Mouse (Mus musculus): ENCODE results near the gene Marveld1.

The Marveld1 gene

GRCm38 (mm10) chr19:42147170-42147768 lies at the start of gene Marveld1:
Gene Marveld1 (plus strand): TSS chr19:42147400.
- peak; percentile 79 for DNase-seq (ENCODE audit: low read depth)

- no peak for DNase-seq (ENCODE audit: low read depth)
Observed at GRCm38 (mm10) chr19:42099406-42099805, 47.8 kb upstream of the Marveld1 start.

DNA sequence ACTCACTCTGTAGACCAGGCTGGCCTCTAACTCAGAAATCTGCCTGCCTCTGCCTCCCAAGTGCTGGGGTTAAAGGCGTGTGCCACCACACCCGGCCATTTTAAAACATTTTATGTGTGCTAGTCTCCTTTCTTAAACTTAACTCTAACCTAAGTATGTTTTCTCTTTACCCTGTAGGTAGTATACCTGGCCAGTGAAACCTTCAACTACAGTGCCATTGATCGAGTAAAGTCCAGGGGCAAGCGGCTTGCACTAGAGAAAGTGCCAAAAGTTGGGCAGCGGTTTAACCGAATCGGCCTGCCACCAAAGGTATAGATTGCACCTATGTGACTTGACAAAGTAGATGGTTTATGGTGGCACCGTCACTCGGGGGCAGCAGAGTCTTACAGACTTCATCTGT lies 42.5 kb upstream of the Marveld1 start:
- no peak for DNase-seq (ENCODE audit: low read depth)

GRCm38 (mm10) chr19:42115783-42116335 lies 31.3 kb upstream of the Marveld1 start:
- no peak for DNase-seq (ENCODE audit: low read depth)

- DNase-seq (ENCODE audit: low read depth) = no peak
Observed at GRCm38 (mm10) chr19:42118142-42118541, 29.1 kb upstream of the Marveld1 start.

GRCm38 (mm10) chr19:42118596-42118995 lies 28.6 kb upstream of the Marveld1 start:
- no peak for DNase-seq (ENCODE audit: low read depth)

GRCm38 (mm10) chr19:42120451-42120850 lies 26.7 kb upstream of the Marveld1 start:
- no peak for DNase-seq (ENCODE audit: low read depth)

DNA sequence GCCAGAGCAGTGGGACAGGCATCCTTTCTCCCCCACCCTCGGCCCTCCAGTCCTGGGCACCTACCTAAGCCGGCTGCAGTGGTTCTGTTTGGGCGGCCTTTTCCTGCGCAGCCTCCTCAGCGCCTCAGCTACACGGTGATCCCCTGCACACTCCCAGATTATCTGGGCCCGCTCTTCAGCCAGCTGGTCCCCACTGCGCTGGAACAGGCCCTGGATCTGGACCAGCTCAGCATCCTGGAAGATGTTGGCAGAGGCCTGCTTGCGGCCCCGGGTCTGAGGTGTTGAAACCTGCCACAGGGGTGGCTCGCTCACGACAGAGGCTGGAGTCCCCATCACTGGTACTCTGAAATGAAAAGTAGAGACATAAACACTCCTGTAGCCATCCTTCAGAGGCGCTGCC lies 22.5 kb upstream of the Marveld1 start:
- no peak for DNase-seq (ENCODE audit: low read depth)

- DNase-seq (ENCODE audit: low read depth) = no peak
Observed at GRCm38 (mm10) chr19:42125501-42126218, 21.5 kb upstream of the Marveld1 start.

DNA sequence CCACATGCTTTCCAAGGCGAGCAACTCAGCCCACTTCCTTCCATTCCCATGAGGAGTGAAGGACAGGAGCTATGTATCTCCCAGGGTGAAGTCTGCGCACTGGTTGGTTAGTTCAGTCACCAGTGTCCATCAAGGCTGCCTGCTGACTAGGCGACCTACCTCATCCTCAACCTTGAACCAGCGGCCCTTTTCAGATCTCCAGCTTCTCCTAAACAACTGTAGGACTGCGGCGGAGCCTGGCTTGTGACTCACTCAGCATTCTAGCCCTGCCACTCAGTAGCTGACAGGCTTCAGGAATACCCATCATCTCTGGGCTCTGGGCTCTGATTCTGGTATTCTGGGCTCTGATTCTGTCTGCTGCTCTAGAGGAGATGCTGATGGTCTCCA lies 21.0 kb upstream of the Marveld1 start:
- DNase-seq (ENCODE audit: low read depth) = no peak

GRCm38 (mm10) chr19:42127024-42127423 lies 20.2 kb upstream of the Marveld1 start:
- DNase-seq (ENCODE audit: low read depth) = no peak

DNA sequence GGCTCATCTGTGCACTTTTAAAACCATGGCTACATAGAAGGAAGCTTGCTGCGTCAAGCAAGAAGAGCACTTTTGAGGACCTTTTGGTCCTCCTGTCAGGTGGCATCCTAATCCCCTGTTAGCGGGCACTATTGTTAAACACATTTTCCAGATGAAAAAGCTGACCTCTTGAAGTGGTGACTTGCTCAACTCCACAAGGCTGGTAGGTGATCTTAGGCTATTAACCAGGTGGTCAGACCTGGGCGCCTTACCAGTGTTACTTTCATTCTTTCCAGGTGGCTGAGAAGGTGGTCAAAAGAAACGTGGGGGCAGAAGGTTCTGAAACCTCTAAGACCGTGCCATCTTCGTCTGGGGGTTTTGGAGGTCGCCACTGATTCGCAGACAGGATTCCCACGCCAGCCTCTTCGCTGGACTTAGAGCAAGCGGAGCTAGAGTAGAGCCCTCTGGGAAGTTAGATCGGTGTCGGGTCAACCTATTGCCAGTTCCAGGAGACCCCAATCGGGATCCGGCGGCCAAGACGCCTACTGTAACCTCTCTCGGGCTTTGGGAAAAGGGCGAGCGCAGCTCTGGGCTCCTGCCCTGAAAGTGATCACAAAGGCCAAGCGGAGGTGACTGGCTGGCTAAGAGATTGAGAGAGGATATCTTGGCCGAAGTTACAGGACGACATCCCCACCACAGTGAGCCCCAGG lies 19.0 kb upstream of the Marveld1 start:
- no peak for DNase-seq (ENCODE audit: low read depth)

DNA sequence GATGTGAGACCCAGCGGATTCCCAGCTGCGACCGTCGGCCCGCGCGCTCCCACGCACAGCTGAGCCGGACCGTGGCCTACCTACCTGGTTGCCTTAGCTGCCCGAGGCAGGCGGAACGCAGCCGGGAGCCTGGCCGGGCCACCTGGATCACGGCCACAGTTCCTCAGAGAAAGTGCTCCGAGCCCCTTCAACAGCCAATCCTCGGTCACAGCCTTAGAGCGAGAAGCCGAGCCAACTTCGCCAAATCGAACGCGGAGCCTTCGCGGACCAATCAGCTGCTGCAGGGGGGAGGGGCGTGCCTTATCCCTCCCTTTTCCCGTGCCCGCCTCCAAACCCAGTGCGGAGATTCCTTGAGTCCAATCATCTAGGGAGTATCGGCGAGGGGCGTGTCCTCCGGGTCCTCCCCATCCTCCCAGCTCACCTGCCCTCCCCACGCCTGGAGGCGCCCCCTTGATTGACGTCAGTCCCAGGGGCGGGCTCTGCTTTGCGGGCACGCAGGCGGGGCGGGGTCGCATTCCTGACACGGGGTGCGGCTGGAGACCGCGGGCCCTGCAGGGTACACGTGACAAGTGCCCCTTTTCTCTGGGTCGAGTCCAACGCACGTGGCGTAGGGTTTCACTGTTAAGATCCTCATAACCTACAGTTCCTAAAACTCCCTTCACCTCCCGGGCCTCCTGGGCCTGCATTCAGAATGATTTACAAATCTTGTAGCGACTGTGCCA lies 18.3 kb upstream of the Marveld1 start, which contains the start of gene Avpi1:
Gene Avpi1, minus strand, starts transcription at position 273 of the 722 bp plus-strand sequence.
- peak; percentile 98 for DNase-seq (ENCODE audit: low read depth)

- DNase-seq (ENCODE audit: low read depth) = no peak
Observed at GRCm38 (mm10) chr19:42129509-42130293, 17.5 kb upstream of the Marveld1 start.

DNA sequence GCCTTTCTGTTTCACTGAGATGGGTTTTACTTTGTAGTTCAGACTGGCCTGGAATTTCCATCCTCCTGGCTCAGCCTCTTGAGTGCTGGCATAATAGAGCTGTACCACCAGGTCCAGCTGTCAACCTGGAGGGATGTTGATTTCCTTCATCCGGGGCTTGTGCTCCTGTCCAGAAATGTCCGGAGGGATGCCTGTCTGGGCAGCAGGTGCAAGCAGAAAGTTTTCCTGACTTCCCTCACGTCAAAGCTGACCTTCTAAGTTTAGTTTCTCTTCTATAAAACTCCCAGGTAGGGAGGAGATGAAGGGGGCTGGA lies 16.9 kb upstream of the Marveld1 start:
- DNase-seq (ENCODE audit: low read depth) = no peak

DNA sequence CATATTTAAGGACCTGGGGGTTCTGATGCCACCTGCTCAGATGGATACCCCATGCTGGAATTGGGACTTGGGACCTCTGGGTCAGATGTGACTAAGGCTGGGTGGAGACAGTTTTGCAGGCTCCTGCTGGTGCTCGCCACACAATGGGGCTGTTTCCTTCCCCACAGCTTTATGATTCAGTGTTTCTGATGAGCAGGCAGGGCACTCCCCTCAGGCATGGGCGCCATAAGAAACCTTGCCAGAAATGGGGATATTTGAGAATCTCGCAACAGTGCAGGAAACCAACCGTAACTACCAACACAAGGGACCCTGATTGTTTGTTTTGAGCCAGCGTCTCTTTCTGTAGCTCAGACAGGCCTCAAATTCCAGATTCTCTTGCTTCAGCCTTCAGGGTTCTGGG lies 16.1 kb upstream of the Marveld1 start:
- peak; percentile 48 for DNase-seq (ENCODE audit: low read depth)

GRCm38 (mm10) chr19:42135070-42135469 lies 12.1 kb upstream of the Marveld1 start:
- no peak for DNase-seq (ENCODE audit: low read depth)

- DNase-seq (ENCODE audit: low read depth) = no peak
Observed at GRCm38 (mm10) chr19:42136126-42136525, 11.1 kb upstream of the Marveld1 start.

DNA sequence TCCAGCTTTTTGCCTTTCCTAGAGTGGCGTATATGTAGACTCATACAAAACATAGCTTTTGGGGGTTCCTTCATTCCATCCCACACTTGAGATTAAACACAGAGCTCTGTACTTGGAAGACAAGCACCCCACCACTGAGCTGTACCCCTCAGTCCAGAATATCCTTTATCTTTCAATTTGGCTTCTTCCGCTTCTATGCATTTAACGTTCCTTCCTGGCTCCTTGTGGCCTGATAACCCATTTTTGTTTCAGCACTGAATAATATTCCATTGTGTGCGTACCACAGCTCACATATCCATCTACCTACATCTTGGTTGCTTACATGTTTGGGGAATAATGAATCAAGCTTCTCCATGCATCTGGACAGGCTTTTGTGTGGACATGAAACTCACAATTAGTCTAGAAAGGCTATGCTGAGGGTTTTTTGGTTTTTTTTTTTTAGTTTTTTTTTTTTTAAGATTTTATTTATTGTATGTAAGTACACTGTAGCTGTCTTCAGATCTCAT lies 10.0 kb upstream of the Marveld1 start:
- DNase-seq (ENCODE audit: low read depth) = no peak

GRCm38 (mm10) chr19:42138517-42139285 lies 8.5 kb upstream of the Marveld1 start:
- no peak for DNase-seq (ENCODE audit: low read depth)
